In genomic region chr16:25417875-25418630, GRCm38 (mm10) we compare ENCODE assay signal across 13 mouse cellular contexts.
DNase-seq lines count a peak whose midpoint lies in the region; ATAC-seq and TF ChIP-seq lines count a peak whose summit lies in the region.
"Had no signal": no experiment of that assay in that cellular context is flagged by ENCODE, and none has a peak within 500 bp of the region (broad histone marks: within the 10 kb centered on the region; RNA-seq: fewer than 3 reads in every experiment).

No protein-coding gene starts in this region.

- ATAC-seq in heart, embryonic 14.5 days (ENCODE audit: insufficient number of reproducible peaks, insufficient read depth, low FRiP score, low read depth): no peak
- ATAC-seq in kidney, postnatal 0 days (replicated peaks; ENCODE audit: low FRiP score, low read depth): peak; percentile 76
- ATAC-seq in CD4-positive, CD25-positive, alpha-beta regulatory T cell, adult 4 months: no peak
- ATAC-seq: forebrain, postnatal 0 days had no signal

- no peak overlapping the region for H3K4me3 ChIP-seq in heart, embryonic 14.5 days (ENCODE audit: control insufficient read depth in 1 of 2, insufficient read depth in 1 of 2, low read depth in 1 of 2, low read length in 2 of 2)
- no peak overlapping the region for H3K4me3 ChIP-seq in kidney, postnatal 0 days (replicated peaks; ENCODE audit: low read depth, low read length)
- H3K4me3 ChIP-seq: heart, embryonic 13.5 days had no signal

- no peaks in the 10 kb centered on the region for H3K9me3 ChIP-seq in heart, embryonic 14.5 days (ENCODE audit: control insufficient read depth, low read length)
- no peaks in the 10 kb centered on the region for H3K9me3 ChIP-seq in kidney, postnatal 0 days (replicated peaks; ENCODE audit: low read length)
- H3K9me3 ChIP-seq: heart, embryonic 13.5 days had no signal

- H3K36me3 ChIP-seq in heart, embryonic 14.5 days (ENCODE audit: control insufficient read depth, insufficient read depth, low read length): no peaks in the 10 kb centered on the region
- no peaks in the 10 kb centered on the region for H3K36me3 ChIP-seq in kidney, postnatal 0 days (ENCODE audit: insufficient read depth, low read length)
- H3K36me3 ChIP-seq: heart, embryonic 13.5 days had no signal

- H3K27me3 ChIP-seq in heart, embryonic 14.5 days (ENCODE audit: control insufficient read depth, insufficient read depth, low read length): no peaks in the 10 kb centered on the region
- no peaks in the 10 kb centered on the region for H3K27me3 ChIP-seq in kidney, postnatal 0 days (ENCODE audit: insufficient read depth, low read length)
- H3K27me3 ChIP-seq: heart, embryonic 13.5 days had no signal

- TF ChIP-seq CTCF in kidney, postnatal 0 days (IDR thresholded peaks at IDR 0.05; ENCODE audit: low read depth): no peak

- 40% methylated on average over 11 of the region's 11 CpGs for WGBS in heart, embryonic 14.5 days
- 10% methylated on average over 11 of the region's 11 CpGs for WGBS in kidney, postnatal 0 days

- no peak overlapping the region for H3K27ac ChIP-seq in heart, embryonic 14.5 days (replicated peaks in 1 of 2; ENCODE audit: control insufficient read depth in 1 of 2, insufficient read depth in 1 of 2, low read depth in 2 of 2, low read length in 2 of 2)
- peak overlapping the region; percentile 39; the same call in 1 of the 2 replicates for H3K27ac ChIP-seq in kidney, postnatal 0 days
- H3K27ac ChIP-seq: heart, embryonic 13.5 days had no signal

- H3K4me1 ChIP-seq in heart, embryonic 14.5 days (ENCODE audit: control insufficient read depth in 2 of 2, insufficient read depth in 2 of 2, low read length in 2 of 2): peaks cover 4 to 7% of the 10 kb centered on the region in 2 experiments; a peak in 3 of 4 replicates
- no peaks in the 10 kb centered on the region for H3K4me1 ChIP-seq in kidney, postnatal 0 days (replicated peaks; ENCODE audit: insufficient read depth, low read length)

- H3K9ac ChIP-seq in heart, embryonic 14.5 days (ENCODE audit: low read length): no peak overlapping the region
- H3K9ac ChIP-seq in kidney, postnatal 0 days (ENCODE audit: low read depth, low read length): no peak overlapping the region
- H3K9ac ChIP-seq: forebrain, postnatal 0 days; heart, embryonic 13.5 days had no signal

- DNase-seq in heart, adult 9 months (ENCODE audit: low spot score in 2 of 2): no peak
- DNase-seq in brain, adult 2 months (ENCODE audit: low read depth, low spot score): peak; percentile 6
- peak; percentile 75 for DNase-seq in kidney, postnatal 0 days (ENCODE audit: low spot score)
- DNase-seq in lung, postnatal 10 days: peak; percentile 47
- DNase-seq in frontal cortex, postnatal 36 days (ENCODE audit: low spot score in 2 of 2): no peak
- DNase-seq in left cerebral cortex, adult 8-10 months (ENCODE audit: low spot score in 2 of 2): no peak
- DNase-seq: cerebellum, postnatal 14 days; forebrain, postnatal 0 days; retina, postnatal 1 day had no signal

- H3K4me2 ChIP-seq in heart, embryonic 14.5 days (ENCODE audit: low read length): 0 out of 2 replicates have a peak overlapping the region, but pooled peaks have one; percentile 6
- H3K4me2 ChIP-seq in kidney, postnatal 0 days (ENCODE audit: low read length): no peak overlapping the region; the same call in 1 of the 2 replicates
- H3K4me2 ChIP-seq: heart, embryonic 13.5 days; liver, embryonic 11.5 days had no signal

Comparison
In these comparisons a context has a peak if more than half of its experiments do, and no peak if none do; other contexts are left out.
1. DNase-seq: peak in brain, adult 2 months (single experiment), kidney, postnatal 0 days (single experiment) and lung, postnatal 10 days (single experiment); none in heart, adult 9 months (0 of 2), frontal cortex, postnatal 36 days (0 of 2) and left cerebral cortex, adult 8-10 months (0 of 2).